ENCODE assay signal across 8 mouse cellular contexts in the genomic region with DNA sequence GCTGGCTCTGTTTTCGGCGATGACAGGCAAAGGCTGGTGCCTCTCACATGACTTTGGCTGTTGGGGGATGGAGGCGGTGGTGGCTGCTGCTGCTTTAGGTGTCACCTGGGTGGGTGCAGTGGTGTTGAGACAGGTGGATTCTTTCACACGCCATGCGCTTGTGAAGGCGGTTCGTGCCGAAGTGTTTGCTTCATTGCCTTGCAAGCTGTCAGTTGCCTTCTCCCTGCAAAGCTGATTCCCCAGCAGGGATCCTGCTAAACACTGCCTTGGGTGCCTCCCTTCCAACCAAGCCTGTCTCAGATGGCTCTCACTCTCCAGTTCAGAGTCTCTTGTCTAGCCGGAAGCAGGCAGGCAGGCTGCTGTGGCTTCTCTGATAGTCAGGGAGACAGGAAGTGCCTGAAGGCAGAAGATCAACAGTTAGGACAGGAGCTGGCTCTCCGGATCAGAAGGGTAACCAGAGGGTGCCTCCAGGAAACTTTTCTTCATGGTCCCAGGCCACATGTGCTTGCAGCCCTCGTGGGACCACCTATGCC. TPM values are rescaled to one million over a fixed set of nuclear protein-coding genes. Genes with fewer than 3 reads are reported as not detected.
DNase-seq lines count a peak whose midpoint lies in the region; ATAC-seq and TF ChIP-seq lines count a peak whose summit lies in the region.

No protein-coding gene starts in this region.

- DNase-seq in retina, postnatal 1 day: peak; percentile 67
- no peak for DNase-seq in retina, embryonic 14.5 days (ENCODE audit: low spot score)
- DNase-seq in liver, postnatal 0 days: peak; percentile 42
- peak; percentile 72 for DNase-seq in thymus, postnatal 14 days
- no peak for DNase-seq in cerebellum, postnatal 10 days
- DNase-seq in embryo, embryonic 10.5 days (ENCODE audit: low spot score): no peak
- no peak for DNase-seq in kidney, postnatal 25 days

- ATAC-seq in heart, embryonic 15.5 days (replicated peaks; ENCODE audit: insufficient number of reproducible peaks, insufficient read depth, low FRiP score, low read depth): peak; percentile 58; the same call in 1 of the 2 replicates
- peak; percentile 84 for ATAC-seq in liver, postnatal 0 days

- H3K4me2 ChIP-seq in heart, embryonic 15.5 days: no peak overlapping the region
- no peak overlapping the region for H3K4me2 ChIP-seq in liver, postnatal 0 days (ENCODE audit: low read depth, low read length)

- peak; percentile 84 for TF ChIP-seq EP300 in liver, postnatal 0 days (IDR thresholded peaks at IDR 0.05; ENCODE audit: low read depth)

- TF ChIP-seq CTCF in liver, postnatal 0 days (IDR thresholded peaks at IDR 0.05; ENCODE audit: low read depth): no peak

- 40% methylated on average over 11 of the region's 11 CpGs for WGBS in heart, embryonic 15.5 days
- 25% methylated on average over 11 of the region's 11 CpGs for WGBS in liver, postnatal 0 days (ENCODE audit: insufficient replicate concordance)

- H3K36me3 ChIP-seq in heart, embryonic 15.5 days: no peaks in the 10 kb centered on the region
- no peaks in the 10 kb centered on the region for H3K36me3 ChIP-seq in liver, postnatal 0 days (replicated peaks; ENCODE audit: insufficient read depth, low read length)

- H3K4me1 ChIP-seq in heart, embryonic 15.5 days (replicated peaks): no peaks in the 10 kb centered on the region
- H3K4me1 ChIP-seq in liver, postnatal 0 days (ENCODE audit: insufficient read depth): peaks cover 4% of the 10 kb centered on the region; the same call in 1 of the 2 replicates

- H3K27ac ChIP-seq in heart, embryonic 15.5 days: no peak overlapping the region
- no peak overlapping the region for H3K27ac ChIP-seq in liver, postnatal 0 days (ENCODE audit: low read depth)

- no peak overlapping the region for H3K4me3 ChIP-seq in heart, embryonic 15.5 days
- H3K4me3 ChIP-seq in liver, postnatal 0 days (ENCODE audit: low read depth, low read length): no peak overlapping the region

- no peaks in the 10 kb centered on the region for H3K27me3 ChIP-seq in heart, embryonic 15.5 days
- no peaks in the 10 kb centered on the region for H3K27me3 ChIP-seq in liver, postnatal 0 days (ENCODE audit: insufficient read depth, low read length)

- no peaks in the 10 kb centered on the region for H3K9me3 ChIP-seq in heart, embryonic 15.5 days (replicated peaks)
- H3K9me3 ChIP-seq in liver, postnatal 0 days (ENCODE audit: low read length): no peaks in the 10 kb centered on the region

- H3K9ac ChIP-seq in heart, embryonic 15.5 days: no peak overlapping the region
- no peak overlapping the region for H3K9ac ChIP-seq in liver, postnatal 0 days (replicated peaks)

RNA-seq across cellular contexts. Expression of a gene that starts 20.3 kb away (rescaled TPM):
- polyA plus RNA-seq in heart, embryonic 15.5 days (2015; fragmentation: Nextera tagmentation; extraction: Ambion mirVana): 23.8 and 27.7 TPM in 2 replicates
- polyA plus RNA-seq in liver, postnatal 0 days (2015; fragmentation: Nextera tagmentation; extraction: Ambion mirVana): 19.0 and 20.1 TPM in 2 replicates

RNA-seq across cellular contexts. Expression of a gene that starts 54.6 kb away (rescaled TPM):
- 26.9 and 37.9 TPM in 2 replicates for polyA plus RNA-seq in heart, embryonic 15.5 days (2015; fragmentation: Nextera tagmentation; extraction: Ambion mirVana)
- polyA plus RNA-seq in liver, postnatal 0 days (2015; fragmentation: Nextera tagmentation; extraction: Ambion mirVana): 12.9 and 16.5 TPM in 2 replicates

Comparison
In these comparisons a context has a peak if more than half of its experiments do, and no peak if none do; other contexts are left out.
1. DNase-seq: peak in retina, postnatal 1 day (single experiment), liver, postnatal 0 days (single experiment) and thymus, postnatal 14 days (single experiment); none in retina, embryonic 14.5 days (single experiment), cerebellum, postnatal 10 days (0 of 2), embryo, embryonic 10.5 days (single experiment) and kidney, postnatal 25 days (0 of 2).